Mouse (Mus musculus) large intestine, adult 2 months (tissue): ENCODE data around the gene Dchs2. TPM values are rescaled to one million over a fixed set of nuclear protein-coding genes. Genes with fewer than 3 reads are reported as not detected.

Experiments used
- DNase-seq: peaks from one replicate; pipeline ENCODE4 v3.0.0-alpha.2; 2012; ENCODE audit warnings: low read depth, low spot score
- WGBS: fragments of 180-500 bp; shearing (Covaris S2); methylation state at CpG from one replicate; pipeline ENCODE4 v1.1.7; 2018; 5-methylcytosine and 5-hydroxymethylcytosine counted together
- polyA plus RNA-seq: library from polyadenylated mRNA; depleted of rRNA; stranded (reverse); fragments of >200 nt; gene quantifications from 2 replicates; pipeline ENCODE4 v1.2.3, GENCODE M21; 2012; rRNA removed

The Dchs2 gene
- polyA plus RNA-seq, 1 experiment = 0.01 TPM

- DNase-seq = no peak
- 84% methylated on average over 9 of the region's 9 CpGs for WGBS
Observed at GRCm38 (mm10) chr3:83368500-83369068, 240.8 kb downstream of the Dchs2 start.

DNA sequence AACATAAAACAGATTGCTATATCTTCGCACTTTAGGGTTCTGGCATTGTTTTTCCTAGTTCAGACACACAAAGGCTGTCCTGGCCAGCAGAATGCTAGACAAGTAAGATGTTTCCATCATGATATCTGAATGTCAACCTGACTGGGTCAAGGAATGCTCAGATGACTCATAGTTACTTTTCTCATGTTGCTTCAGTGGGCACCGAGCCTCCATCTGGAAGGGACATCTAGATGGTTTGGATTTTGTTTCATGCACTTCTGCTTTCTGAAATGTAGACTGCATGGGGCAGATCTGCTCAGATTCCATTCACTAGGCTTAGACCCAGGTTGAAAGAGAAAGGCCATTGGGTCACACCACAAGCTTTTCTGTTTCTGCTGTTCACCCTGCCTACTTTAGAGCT, 242.1 kb downstream of the Dchs2 start:
- 94% methylated on average over 2 of the region's 2 CpGs for WGBS

GRCm38 (mm10) chr3:83374333-83374732, 246.6 kb downstream of the Dchs2 start:
- DNase-seq = no peak
- 60% methylated on average over 6 of the region's 6 CpGs for WGBS

More for the DNA sequence above, 242.1 kb downstream of the Dchs2 start:
- no peak for DNase-seq

- 91% methylated on average over 6 of the region's 6 CpGs for WGBS
- no peak for DNase-seq
Observed at GRCm38 (mm10) chr3:83376834-83377233, 249.1 kb downstream of the Dchs2 start.

Other genes starting within 250 kb of the Dchs2 start
- gene Lrat, start 224.0 kb upstream of the Dchs2 start, polyA plus RNA-seq = 2.8 and 5.0 TPM in 2 replicates
- not detected in 2 replicates for gene Fgg, start 120.2 kb upstream of the Dchs2 start, polyA plus RNA-seq
- gene Fga, start 101.9 kb upstream of the Dchs2 start, polyA plus RNA-seq = 0.02 and 0.04 TPM in 2 replicates
- 0.07 TPM in 1 of 2 replicates, not detected in the other for gene Fgb, start 78.1 kb upstream of the Dchs2 start, polyA plus RNA-seq
- 33.4 and 34.6 TPM in 2 replicates for gene Plrg1, start 72.4 kb upstream of the Dchs2 start, polyA plus RNA-seq